11 mouse cellular contexts compared by ENCODE assay signal in genomic region chr9:42097731-42098473, GRCm38 (mm10). TPM values are rescaled to one million over a fixed set of nuclear protein-coding genes. Genes with fewer than 3 reads are reported as not detected.
DNase-seq lines count a peak whose midpoint lies in the region; ATAC-seq lines count a peak whose summit lies in the region.
"Had no signal": no experiment of that assay in that cellular context is flagged by ENCODE, and none has a peak within 500 bp of the region (broad histone marks: within the 10 kb centered on the region; RNA-seq: fewer than 3 reads in every experiment).

No protein-coding gene starts in this region.

- ATAC-seq in granulocyte monocyte progenitor cell, adult 5-6 weeks (replicated peaks; ENCODE audit: poor library complexity, severe bottlenecking), result peak; percentile 21; the same call in 1 of the 2 replicates

- DNase-seq in gastrocnemius, adult 18-20 months (ENCODE audit: low spot score), result peak; percentile 56
- no peak for DNase-seq in gastrocnemius, postnatal 36 days
- DNase-seq in spleen, adult 18-20 months, result peak; percentile 29 to 45
- DNase-seq in spleen, postnatal 4 days (ENCODE audit: low spot score in 2 of 2), result no peak
- DNase-seq in thymus, postnatal 14 days, result peak; percentile 35
- DNase-seq in ovary, postnatal 14 days (ENCODE audit: low spot score), result no peak
- no peak for DNase-seq in heart, adult 9 months (ENCODE audit: low spot score in 2 of 2)
- DNase-seq: cerebellum, postnatal 25 days; left cerebral cortex, postnatal 4 days; right cerebral cortex, postnatal 14 days had no signal

- intact Hi-C loops in gastrocnemius, postnatal 36 days (cut with DNase I), result no loop called here

RNA-seq across cellular contexts. Expression of gene Sorl1, which starts 26.2 kb away (rescaled TPM):
- total RNA-seq in gastrocnemius, adult 18-20 months (2021), result 10 to 100 TPM; 37.8 to 38.9 TPM
- 10 to 100 TPM; 30.7 to 38.0 TPM for total RNA-seq in gastrocnemius, postnatal 36 days (2021)
- 19.1 and 22.0 TPM in 2 replicates for total RNA-seq in granulocyte monocyte progenitor cell, adult 5-6 weeks (2014; fragmentation: Nextera tagmentation)
- 29.8 and 45.2 TPM in 2 replicates for total RNA-seq in granulocyte monocyte progenitor cell, adult 5-6 weeks (2017)

Comparison
In these comparisons a context has a peak if more than half of its experiments do, and no peak if none do; other contexts are left out.
1. DNase-seq: peak in gastrocnemius, adult 18-20 months (single experiment), spleen, adult 18-20 months (2 of 2) and thymus, postnatal 14 days (single experiment); none in gastrocnemius, postnatal 36 days (0 of 2), spleen, postnatal 4 days (0 of 2), ovary, postnatal 14 days (single experiment) and heart, adult 9 months (0 of 2).